Mouse (Mus musculus): ENCODE results near the gene Smad3. TPM values are rescaled to one million over a fixed set of nuclear protein-coding genes. Genes with fewer than 3 reads are reported as not detected.
A peak's percentile ranks its signal among the peaks of the same experiment; 100 is the strongest.

Gene Smad3
- polyA plus RNA-seq, 1 experiment: 30.2 TPM

- DNase-seq (ENCODE audit: low read depth in 1 of 2, low spot score in 2 of 2): no peak
- WGBS: 96% methylated on average over 8 of the region's 8 CpGs
- Histone ChIP-seq H3K4me1 (ENCODE audit: control insufficient read depth, insufficient read depth, insufficient read length) (no peaks in the 10 kb centered on the region), H3K4me3 (ENCODE audit: extremely low read depth, insufficient read depth, insufficient read length) (no peak overlapping the region), H3K27me3 (ENCODE audit: control insufficient read depth, insufficient read depth, low read length) (no peaks in the 10 kb centered on the region), H3K36me3 (ENCODE audit: control insufficient read depth, insufficient read depth, low read length) (peaks cover 15% of the 10 kb centered on the region), H3K27ac (ENCODE audit: insufficient read depth, low read length) (no peak overlapping the region)
- TF ChIP-seq CTCF (IDR thresholded peaks at IDR 0.05; ENCODE audit: extremely low read depth, insufficient read depth, insufficient read length, insufficient replicate concordance): no peak
- no peak for TF ChIP-seq POLR2A (IDR thresholded peaks at IDR 0.05; ENCODE audit: low read depth, low read length)
These were observed 103.2 kb downstream of the Smad3 start for GRCm38 (mm10) chr9:63654575-63654974.

- no peaks in the 10 kb centered on the region for H3K27me3 ChIP-seq (ENCODE audit: control insufficient read depth, insufficient read depth, low read length)
- no peak for DNase-seq (ENCODE audit: low read depth in 1 of 2, low spot score in 2 of 2)
- no peaks in the 10 kb centered on the region for H3K4me1 ChIP-seq (ENCODE audit: control insufficient read depth, insufficient read depth, insufficient read length)
- TF ChIP-seq POLR2A (IDR thresholded peaks at IDR 0.05; ENCODE audit: low read depth, low read length): no peak
- TF ChIP-seq CTCF (IDR thresholded peaks at IDR 0.05; ENCODE audit: extremely low read depth, insufficient read depth, insufficient read length, insufficient replicate concordance): no peak
- H3K36me3 ChIP-seq (ENCODE audit: control insufficient read depth, insufficient read depth, low read length): peaks cover 19% of the 10 kb centered on the region
- no peak overlapping the region for H3K4me3 ChIP-seq (ENCODE audit: extremely low read depth, insufficient read depth, insufficient read length)
- H3K27ac ChIP-seq (ENCODE audit: insufficient read depth, low read length): no peak overlapping the region
- WGBS: 62% methylated on average over 7 of the region's 7 CpGs
These were observed 104.1 kb downstream of the Smad3 start for GRCm38 (mm10) chr9:63653666-63654065.

GRCm38 (mm10) chr9:63651594-63651993, 106.2 kb downstream of the Smad3 start:
- no peak for DNase-seq (ENCODE audit: low read depth in 1 of 2, low spot score in 2 of 2)
- H3K4me3 ChIP-seq (ENCODE audit: extremely low read depth, insufficient read depth, insufficient read length): no peak overlapping the region
- H3K36me3 ChIP-seq (ENCODE audit: control insufficient read depth, insufficient read depth, low read length): peaks cover 22% of the 10 kb centered on the region
- TF ChIP-seq POLR2A (IDR thresholded peaks at IDR 0.05; ENCODE audit: low read depth, low read length) (no peak), CTCF (IDR thresholded peaks at IDR 0.05; ENCODE audit: extremely low read depth, insufficient read depth, insufficient read length, insufficient replicate concordance) (no peak)
- H3K27ac ChIP-seq (ENCODE audit: insufficient read depth, low read length): no peak overlapping the region
- WGBS: 90% methylated on average over 11 of the region's 11 CpGs
- no peaks in the 10 kb centered on the region for H3K4me1 ChIP-seq (ENCODE audit: control insufficient read depth, insufficient read depth, insufficient read length)
- no peaks in the 10 kb centered on the region for H3K27me3 ChIP-seq (ENCODE audit: control insufficient read depth, insufficient read depth, low read length)

GRCm38 (mm10) chr9:63650905-63651304, 106.9 kb downstream of the Smad3 start:
- DNase-seq (ENCODE audit: low read depth in 1 of 2, low spot score in 2 of 2): no peak
- Histone ChIP-seq H3K27me3 (ENCODE audit: control insufficient read depth, insufficient read depth, low read length) (no peaks in the 10 kb centered on the region), H3K4me1 (ENCODE audit: control insufficient read depth, insufficient read depth, insufficient read length) (no peaks in the 10 kb centered on the region), H3K36me3 (ENCODE audit: control insufficient read depth, insufficient read depth, low read length) (peaks cover 22% of the 10 kb centered on the region), H3K4me3 (ENCODE audit: extremely low read depth, insufficient read depth, insufficient read length) (no peak overlapping the region), H3K27ac (ENCODE audit: insufficient read depth, low read length) (no peak overlapping the region)
- no peak for TF ChIP-seq POLR2A (IDR thresholded peaks at IDR 0.05; ENCODE audit: low read depth, low read length)
- no peak for TF ChIP-seq CTCF (IDR thresholded peaks at IDR 0.05; ENCODE audit: extremely low read depth, insufficient read depth, insufficient read length, insufficient replicate concordance)
- WGBS: 93% methylated on average over 14 of the region's 14 CpGs

- peaks cover 18% of the 10 kb centered on the region for H3K36me3 ChIP-seq (ENCODE audit: control insufficient read depth, insufficient read depth, low read length)
- TF ChIP-seq POLR2A (IDR thresholded peaks at IDR 0.05; ENCODE audit: low read depth, low read length) (no peak), CTCF (IDR thresholded peaks at IDR 0.05; ENCODE audit: extremely low read depth, insufficient read depth, insufficient read length, insufficient replicate concordance) (peak; percentile 28; the same call in 1 of the 2 replicates)
- WGBS: 82% methylated on average over 8 of the region's 8 CpGs
These were observed 107.8 kb downstream of the Smad3 start for GRCm38 (mm10) chr9:63649841-63650545.

GRCm38 (mm10) chr9:63648520-63648918, 109.3 kb downstream of the Smad3 start:
- no peak for DNase-seq (ENCODE audit: low read depth in 1 of 2, low spot score in 2 of 2)
- Histone ChIP-seq H3K27ac (ENCODE audit: insufficient read depth, low read length) (no peak overlapping the region), H3K4me3 (ENCODE audit: extremely low read depth, insufficient read depth, insufficient read length) (no peak overlapping the region), H3K36me3 (ENCODE audit: control insufficient read depth, insufficient read depth, low read length) (peaks cover 15% of the 10 kb centered on the region), H3K27me3 (ENCODE audit: control insufficient read depth, insufficient read depth, low read length) (no peaks in the 10 kb centered on the region), H3K4me1 (ENCODE audit: control insufficient read depth, insufficient read depth, insufficient read length) (no peaks in the 10 kb centered on the region)
- 94% methylated on average over 9 of the region's 9 CpGs for WGBS
- no peak for TF ChIP-seq CTCF (IDR thresholded peaks at IDR 0.05; ENCODE audit: extremely low read depth, insufficient read depth, insufficient read length, insufficient replicate concordance)
- TF ChIP-seq POLR2A (IDR thresholded peaks at IDR 0.05; ENCODE audit: low read depth, low read length): no peak

More at GRCm38 (mm10) chr9:63649841-63650545, 107.8 kb downstream of the Smad3 start:
- Histone ChIP-seq H3K4me3 (ENCODE audit: extremely low read depth, insufficient read depth, insufficient read length) (no peak overlapping the region), H3K27ac (ENCODE audit: insufficient read depth, low read length) (no peak overlapping the region), H3K27me3 (ENCODE audit: control insufficient read depth, insufficient read depth, low read length) (no peaks in the 10 kb centered on the region), H3K4me1 (ENCODE audit: control insufficient read depth, insufficient read depth, insufficient read length) (no peaks in the 10 kb centered on the region)
- DNase-seq (ENCODE audit: low read depth in 1 of 2, low spot score in 2 of 2): peak in 1 of 2 experiments; percentile 31

All from spleen, adult 2 months (tissue).